ENCODE assay signal across 10 mouse cellular contexts in the genomic region with DNA sequence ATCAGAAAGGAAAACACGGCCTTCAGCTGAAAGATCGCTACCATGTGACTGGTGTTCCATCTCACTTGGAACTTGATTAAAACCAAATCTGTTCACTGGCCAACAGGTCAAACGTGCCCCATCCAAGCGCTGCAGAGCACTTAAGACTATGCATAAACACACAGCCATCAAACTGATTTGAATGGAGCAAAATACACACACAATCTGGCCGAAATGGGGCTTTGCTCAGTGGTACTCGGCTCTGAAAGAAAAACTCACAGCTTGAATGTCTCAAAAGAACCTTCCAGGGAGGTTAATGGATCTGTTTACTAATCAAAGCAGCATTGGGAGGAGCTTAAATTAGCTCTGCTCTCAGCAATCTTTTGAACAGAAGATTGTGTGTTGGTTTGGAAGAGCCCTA.
A peak's percentile ranks its signal among the peaks of the same experiment; 100 is the strongest.
DNase-seq lines count a peak whose midpoint lies in the region; ATAC-seq and TF ChIP-seq lines count a peak whose summit lies in the region.
"Had no signal": no experiment of that assay in that cellular context is flagged by ENCODE, and none has a peak within 500 bp of the region (broad histone marks: within the 10 kb centered on the region; RNA-seq: fewer than 3 reads in every experiment).

No protein-coding gene starts in this region.

- no peak overlapping the region for H3K9ac ChIP-seq in heart, embryonic 13.5 days
- H3K9ac ChIP-seq in forebrain, postnatal 0 days: no peak overlapping the region
- H3K9ac ChIP-seq in stomach, embryonic 16.5 days (ENCODE audit: low read length): no peak overlapping the region

- 52% methylated on average over 6 of the region's 6 CpGs for WGBS in heart, embryonic 13.5 days
- WGBS in forebrain, postnatal 0 days: 16% methylated on average over 6 of the region's 6 CpGs
- WGBS in stomach, embryonic 16.5 days: 33% methylated on average over 6 of the region's 6 CpGs

- no peak for TF ChIP-seq CTCF in forebrain, postnatal 0 days (IDR thresholded peaks at IDR 0.05; ENCODE audit: low read depth)

- H3K4me1 ChIP-seq in heart, embryonic 13.5 days: peaks cover 42% of the 10 kb centered on the region
- no peaks in the 10 kb centered on the region for H3K4me1 ChIP-seq in forebrain, postnatal 0 days (ENCODE audit: insufficient read depth)
- peaks cover 19% of the 10 kb centered on the region for H3K4me1 ChIP-seq in stomach, embryonic 16.5 days (ENCODE audit: control insufficient read depth, insufficient read depth, low read length)

- H3K27ac ChIP-seq in heart, embryonic 13.5 days (replicated peaks): no peak overlapping the region
- no peak overlapping the region for H3K27ac ChIP-seq in forebrain, postnatal 0 days (ENCODE audit: low read depth, low read length)
- peak overlapping the region; percentile 69 for H3K27ac ChIP-seq in stomach, embryonic 16.5 days (ENCODE audit: low read length)

- no peak overlapping the region for H3K4me3 ChIP-seq in heart, embryonic 13.5 days
- no peak overlapping the region for H3K4me3 ChIP-seq in forebrain, postnatal 0 days (ENCODE audit: low read depth, low read length)
- H3K4me3 ChIP-seq in stomach, embryonic 16.5 days (replicated peaks; ENCODE audit: low read length): no peak overlapping the region

- peak overlapping the region; percentile 1; the same call in 1 of the 2 replicates for H3K4me2 ChIP-seq in heart, embryonic 13.5 days
- H3K4me2 ChIP-seq in forebrain, postnatal 0 days (ENCODE audit: low read depth): no peak overlapping the region
- no peak overlapping the region for H3K4me2 ChIP-seq in stomach, embryonic 16.5 days (ENCODE audit: low read depth, low read length)

- peaks cover 3% of the 10 kb centered on the region; the same call in 1 of the 2 replicates for H3K36me3 ChIP-seq in heart, embryonic 13.5 days
- no peaks in the 10 kb centered on the region for H3K36me3 ChIP-seq in forebrain, postnatal 0 days (ENCODE audit: insufficient read depth)
- H3K36me3 ChIP-seq in stomach, embryonic 16.5 days (ENCODE audit: control insufficient read depth, insufficient read depth, low read length): no peaks in the 10 kb centered on the region

- ATAC-seq in heart, embryonic 13.5 days (ENCODE audit: extremely low read depth, insufficient number of reproducible peaks, low FRiP score, low TSS enrichment): no peak
- ATAC-seq in forebrain, postnatal 0 days: peak; percentile 27
- ATAC-seq in stomach, embryonic 16.5 days (ENCODE audit: insufficient read depth, low FRiP score): peak; percentile 85; the same call in 1 of the 2 replicates

- H3K27me3 ChIP-seq in heart, embryonic 13.5 days (replicated peaks): no peaks in the 10 kb centered on the region
- H3K27me3 ChIP-seq in forebrain, postnatal 0 days (ENCODE audit: insufficient read depth, low read length): no peaks in the 10 kb centered on the region
- H3K27me3 ChIP-seq in stomach, embryonic 16.5 days (ENCODE audit: control insufficient read depth, insufficient read depth, low read length): no peaks in the 10 kb centered on the region

- H3K9me3 ChIP-seq in heart, embryonic 13.5 days: no peaks in the 10 kb centered on the region
- H3K9me3 ChIP-seq in forebrain, postnatal 0 days (ENCODE audit: low read length): no peaks in the 10 kb centered on the region
- H3K9me3 ChIP-seq in stomach, embryonic 16.5 days (replicated peaks; ENCODE audit: control insufficient read depth, low read length): no peaks in the 10 kb centered on the region

- DNase-seq in heart, adult 9 months (ENCODE audit: low spot score in 2 of 2): no peak
- peak; percentile 19 for DNase-seq in kidney, postnatal 14 days
- DNase-seq in kidney, postnatal 10 days: no peak
- DNase-seq in forebrain, postnatal 0 days: peak; percentile 27
- DNase-seq in urinary bladder, postnatal 25 days (ENCODE audit: low spot score): no peak
- DNase-seq: cerebellum, adult 8-10 months; gastrocnemius, postnatal 36 days; heart, postnatal 4 days had no signal

Comparison
In these comparisons a context has a peak if more than half of its experiments do, and no peak if none do; other contexts are left out.
1. DNase-seq: peak in kidney, postnatal 14 days (single experiment) and forebrain, postnatal 0 days (single experiment); none in heart, adult 9 months (0 of 2), kidney, postnatal 10 days (single experiment) and urinary bladder, postnatal 25 days (single experiment).